Mouse (Mus musculus): ENCODE data around the gene Olfr715b. TPM values are rescaled to one million over a fixed set of nuclear protein-coding genes. Genes with fewer than 3 reads are reported as not detected.

Olfr715b gene
- polyA plus RNA-seq (2015; fragmentation: Nextera tagmentation; extraction: Ambion mirVana): not detected in 2 replicates

DNA sequence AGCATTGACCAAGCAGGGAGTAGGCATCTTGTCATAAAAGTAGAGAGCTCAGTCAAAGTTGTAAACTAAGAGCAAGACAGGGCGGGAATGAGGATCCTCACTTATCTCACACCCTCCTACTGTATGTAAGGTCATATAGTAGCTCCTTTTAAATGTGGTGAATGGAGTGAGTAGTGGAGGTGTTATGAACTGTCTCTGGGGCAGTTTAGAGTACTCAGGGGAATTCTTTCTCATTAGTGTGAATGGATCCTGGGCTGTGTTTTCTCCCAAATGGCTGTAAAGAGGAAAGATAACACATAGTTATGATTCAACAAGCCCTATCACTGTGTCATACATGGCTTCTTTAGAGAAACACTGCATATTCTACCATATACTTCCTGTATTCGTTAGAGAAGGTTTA, at the start of gene Olfr715b:
TSS of gene Olfr715b (minus strand) at position 101 of the 400 bp plus-strand sequence.

DNA sequence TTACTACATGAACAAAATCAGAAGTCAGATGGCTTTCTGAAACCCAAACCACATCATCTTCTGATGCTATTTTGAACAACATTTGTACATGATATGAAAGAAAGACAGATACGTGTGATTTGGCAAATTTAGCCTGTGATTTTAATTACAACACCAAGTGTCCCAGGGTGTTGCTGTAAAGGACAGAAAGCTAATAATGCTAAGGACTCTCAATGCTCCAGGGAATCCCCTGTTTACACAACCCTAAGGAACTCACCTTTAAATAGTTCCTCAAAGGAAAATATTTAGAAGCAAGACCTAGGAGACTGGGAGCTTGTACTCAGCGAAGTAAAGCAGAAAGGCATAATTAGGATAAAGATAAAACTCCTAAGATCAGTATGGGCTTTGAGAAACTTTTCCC, 27.9 kb upstream of the Olfr715b start, which contains the start of gene Olfr716:
TSS of gene Olfr716 (plus strand) at position 301 of the 400 bp plus-strand sequence.

DNA sequence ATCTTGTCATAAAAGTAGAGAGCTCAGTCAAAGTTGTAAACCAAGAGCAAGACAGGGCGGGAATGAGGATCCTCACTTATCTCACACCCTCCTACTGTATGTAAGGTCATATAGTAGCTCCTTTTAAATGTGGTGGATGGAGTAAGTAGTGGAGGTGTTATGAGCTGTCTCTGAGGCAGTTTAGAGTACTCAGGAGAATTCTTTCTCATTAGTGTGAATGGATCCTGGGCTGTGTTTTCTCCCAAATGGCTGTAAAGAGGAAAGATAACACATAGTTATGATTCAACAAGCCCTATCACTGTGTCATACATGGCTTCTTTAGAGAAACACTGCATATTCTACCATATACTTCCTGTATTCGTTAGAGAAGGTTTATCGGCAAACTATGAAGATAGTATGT, 20.8 kb upstream of the Olfr715b start, which contains the start of gene Olfr715:
TSS of gene Olfr715 (minus strand) at position 101 of the 400 bp plus-strand sequence.

DNA sequence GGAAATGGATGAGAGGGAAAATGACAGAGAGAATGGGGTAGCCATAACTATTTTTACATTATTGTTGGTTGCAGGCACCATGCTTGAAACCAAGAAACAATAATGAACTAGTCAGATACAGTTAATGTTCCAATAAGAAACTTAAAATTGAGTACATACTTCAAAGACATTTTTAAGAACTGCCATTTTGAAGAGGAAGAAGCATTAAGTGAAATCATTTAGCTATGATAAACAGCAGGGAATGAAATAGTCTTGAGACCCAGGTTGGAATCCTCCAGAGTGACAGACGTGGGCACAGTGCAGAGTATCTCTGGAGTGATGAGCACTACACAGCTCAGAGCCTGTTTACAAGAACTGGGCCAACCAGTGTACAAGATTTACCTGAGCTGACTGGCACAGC, 17.2 kb downstream of the Olfr715b start, which contains the start of gene Olfr17:
TSS of gene Olfr17 (plus strand) at position 301 of the 400 bp plus-strand sequence.

DNA sequence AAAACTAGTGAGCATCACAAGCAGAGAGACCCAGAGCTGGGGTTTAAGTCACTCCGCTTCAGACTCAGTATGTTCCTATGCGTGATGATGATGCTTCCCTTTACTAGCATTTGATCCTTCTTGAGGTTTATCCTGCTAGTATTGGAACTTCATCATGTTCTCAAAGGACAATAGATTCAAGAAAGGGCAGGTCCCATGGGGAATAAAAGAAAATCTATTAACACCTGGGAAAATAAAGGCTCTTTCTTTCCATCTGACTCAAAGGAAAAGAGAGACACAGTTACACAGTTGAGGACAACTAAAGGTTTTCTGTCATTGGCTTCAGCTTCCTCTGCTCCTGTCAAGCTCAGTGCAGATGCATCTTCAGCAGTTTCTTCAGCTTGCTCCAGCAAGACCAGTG, 39.5 kb downstream of the Olfr715b start, which contains the start of gene Olfr714:
TSS of gene Olfr714 (plus strand) at position 301 of the 400 bp plus-strand sequence.

Other genes with a start within 250 kb of the Olfr715b start
- gene Olfr704, start 247.2 kb downstream of the Olfr715b start, polyA plus RNA-seq (2015; fragmentation: Nextera tagmentation; extraction: Ambion mirVana): not detected in 2 replicates
- gene Olfr705, start 233.5 kb downstream of the Olfr715b start, polyA plus RNA-seq (2015; fragmentation: Nextera tagmentation; extraction: Ambion mirVana): not detected in 2 replicates
- not detected in 2 replicates for gene Olfr706, start 222.2 kb downstream of the Olfr715b start, polyA plus RNA-seq (2015; fragmentation: Nextera tagmentation; extraction: Ambion mirVana)
- gene Olfr707, start 209.1 kb downstream of the Olfr715b start, polyA plus RNA-seq (2015; fragmentation: Nextera tagmentation; extraction: Ambion mirVana): not detected in 2 replicates
- not detected in 2 replicates for gene Olfr1532-ps1, start 202.4 kb downstream of the Olfr715b start, polyA plus RNA-seq (2015; fragmentation: Nextera tagmentation; extraction: Ambion mirVana)
- gene Olfr709-ps1, start 178.2 kb downstream of the Olfr715b start, polyA plus RNA-seq (2015; fragmentation: Nextera tagmentation; extraction: Ambion mirVana): not detected in 2 replicates
- not detected in 2 replicates for gene Olfr710, start 162.1 kb downstream of the Olfr715b start, polyA plus RNA-seq (2015; fragmentation: Nextera tagmentation; extraction: Ambion mirVana)
- gene Olfr6, start 146.4 kb downstream of the Olfr715b start, polyA plus RNA-seq (2015; fragmentation: Nextera tagmentation; extraction: Ambion mirVana): not detected in 2 replicates
- gene Olfr711, start 134.9 kb downstream of the Olfr715b start, polyA plus RNA-seq (2015; fragmentation: Nextera tagmentation; extraction: Ambion mirVana): not detected in 2 replicates
- gene Olfr2, start 104.3 kb downstream of the Olfr715b start, polyA plus RNA-seq (2015; fragmentation: Nextera tagmentation; extraction: Ambion mirVana): not detected in 2 replicates
- not detected in 2 replicates for gene Olfr713, start 79.2 kb downstream of the Olfr715b start, polyA plus RNA-seq (2015; fragmentation: Nextera tagmentation; extraction: Ambion mirVana)
- not detected in 2 replicates for gene Olfr714, start 39.4 kb downstream of the Olfr715b start, polyA plus RNA-seq (2015; fragmentation: Nextera tagmentation; extraction: Ambion mirVana)
- gene Olfr17, start 17.1 kb downstream of the Olfr715b start, polyA plus RNA-seq (2015; fragmentation: Nextera tagmentation; extraction: Ambion mirVana): not detected in 2 replicates
- gene Olfr715, start 20.7 kb upstream of the Olfr715b start, polyA plus RNA-seq (2015; fragmentation: Nextera tagmentation; extraction: Ambion mirVana): not detected in 2 replicates
- gene Olfr716, start 28.0 kb upstream of the Olfr715b start, polyA plus RNA-seq (2015; fragmentation: Nextera tagmentation; extraction: Ambion mirVana): not detected in 2 replicates
- not detected in 2 replicates for gene Nlrp14, start 56.6 kb upstream of the Olfr715b start, polyA plus RNA-seq (2015; fragmentation: Nextera tagmentation; extraction: Ambion mirVana)
- not detected in 2 replicates for gene Rbmxl2, start 99.1 kb upstream of the Olfr715b start, polyA plus RNA-seq (2015; fragmentation: Nextera tagmentation; extraction: Ambion mirVana)